Mouse (Mus musculus) layer of hippocampus, postnatal 25 days (tissue): ENCODE measurements around the gene Zglp1. TPM values are rescaled to one million over a fixed set of nuclear protein-coding genes. Genes with fewer than 3 reads are reported as not detected.
"Not testable (repeated sequence)": the region's sequence is repeated elsewhere in the genome, so short reads cannot be mapped to it uniquely, and the experiment has no call there.

Source experiments
- DNase-seq, 2 experiments: peaks; one replicate each; pipeline ENCODE4 v3.0.0; 2022; ENCODE audit warnings: mixed read lengths in 2 of 2, low spot score in 1 of 2; ENCODE audit errors: extremely low spot score in 1 of 2
- total RNA-seq, 2 experiments: library from RNA; stranded (reverse); gene quantifications; 2 replicates each; pipeline ENCODE4 v1.2.3; 2021

The Zglp1 gene
- total RNA-seq, 2 experiments from 2014 or later = 0.94 TPM; not detected in 1

- DNase-seq = peak; percentile 79 to 85
These were observed 6.3 kb upstream of the Zglp1 start, which contains the start of the genes Gm49373 and Fdx1l for GRCm38 (mm10) chr9:21073044-21073840. Gene Gm49373 (minus strand): TSS chr9:21073096. Gene Fdx1l (minus strand): TSS chr9:21073614.

GRCm38 (mm10) chr9:21072641-21073040 is 5.7 kb upstream of the Zglp1 start:
- DNase-seq = no peak

- DNase-seq = no peak
These were observed 4.0 kb downstream of the Zglp1 start for GRCm38 (mm10) chr9:21062928-21063327.

GRCm38 (mm10) chr9:21051578-21051977 is 15.3 kb downstream of the Zglp1 start:
- DNase-seq = no peak

- no peak for DNase-seq
These were observed 21.7 kb downstream of the Zglp1 start for GRCm38 (mm10) chr9:21045235-21045634.

- not testable (repeated sequence) for DNase-seq
These were observed 22.1 kb downstream of the Zglp1 start for GRCm38 (mm10) chr9:21044785-21045184.

- no peak for DNase-seq
These were observed 23.3 kb downstream of the Zglp1 start for GRCm38 (mm10) chr9:21043563-21043962.

- DNase-seq = peak; percentile 35 to 45
These were observed 25.6 kb downstream of the Zglp1 start for GRCm38 (mm10) chr9:21041308-21041707.

- no peak for DNase-seq
These were observed 27.1 kb downstream of the Zglp1 start for GRCm38 (mm10) chr9:21039779-21040178.

- peak; percentile 44 to 51 for DNase-seq
These were observed 29.4 kb downstream of the Zglp1 start for GRCm38 (mm10) chr9:21037481-21037891.

- peak; percentile 22 to 40 for DNase-seq
These were observed 30.2 kb downstream of the Zglp1 start for GRCm38 (mm10) chr9:21036666-21037065.

- DNase-seq = no peak
These were observed 30.7 kb downstream of the Zglp1 start for GRCm38 (mm10) chr9:21036161-21036560.

GRCm38 (mm10) chr9:21035586-21035985 is 31.3 kb downstream of the Zglp1 start:
- no peak for DNase-seq

GRCm38 (mm10) chr9:21034481-21035085 is 32.3 kb downstream of the Zglp1 start:
- peak in 1 of 2 experiments; percentile 16 for DNase-seq

- DNase-seq = peak; percentile 33 to 54
These were observed 33.8 kb downstream of the Zglp1 start for GRCm38 (mm10) chr9:21033136-21033535.

- DNase-seq = no peak
These were observed 34.4 kb downstream of the Zglp1 start for GRCm38 (mm10) chr9:21032491-21032890.

- DNase-seq = peak in 1 of 2 experiments; percentile 63
These were observed 35.0 kb downstream of the Zglp1 start, which contains the start of gene Icam5 for GRCm38 (mm10) chr9:21031896-21032351. Gene Icam5 (plus strand): TSS chr9:21032073.

- DNase-seq = peak; percentile 52 to 78
These were observed 35.5 kb downstream of the Zglp1 start for GRCm38 (mm10) chr9:21031251-21031895.

GRCm38 (mm10) chr9:21030781-21031250 is 36.1 kb downstream of the Zglp1 start:
- peak; percentile 50 to 73 for DNase-seq

- no peak for DNase-seq
These were observed 36.8 kb downstream of the Zglp1 start for GRCm38 (mm10) chr9:21030055-21030600.
